Mouse (Mus musculus): Measurements from ENCODE around the gene Krtap31-1.
"Not testable (repeated sequence)": the region's sequence is repeated elsewhere in the genome, so short reads cannot be mapped to it uniquely, and the experiment has no call there.

GRCm38 (mm10) chr11:99878887-99879286 is 28.8 kb upstream of the Krtap31-1 start, which contains the start of gene Gm11567:
- not testable (repeated sequence) for TF ChIP-seq CTCF (IDR thresholded peaks at IDR 0.05 in 2 of 3, conservative IDR thresholded peaks at IDR 0.05 in 1 of 3; ENCODE audit: control insufficient read depth in 1 of 3, insufficient read depth in 1 of 3, low read depth in 2 of 3, low read length in 3 of 3, poor library complexity in 1 of 3, severe bottlenecking in 1 of 3); MAX (IDR thresholded peaks at IDR 0.05; ENCODE audit: low read length); HCFC1 (IDR thresholded peaks at IDR 0.05; ENCODE audit: low read depth, low read length); TCF12 (IDR thresholded peaks at IDR 0.05; ENCODE audit: low read depth, low read length); POLR2A (IDR thresholded peaks at IDR 0.05; ENCODE audit: control insufficient read depth in 1 of 2, insufficient read depth in 1 of 2, low read depth in 1 of 2, low read length in 2 of 2, poor library complexity in 1 of 2); SIN3A (IDR thresholded peaks at IDR 0.05; ENCODE audit: low read length); JUND (IDR thresholded peaks at IDR 0.05; ENCODE audit: low read depth, low read length); EP300 (IDR thresholded peaks at IDR 0.05; ENCODE audit: low read depth in 1 of 2, low read length in 2 of 2); NRF1 (IDR thresholded peaks at IDR 0.05; ENCODE audit: insufficient read depth, low read depth, low read length, poor library complexity, severe bottlenecking)
